Mouse (Mus musculus) intestine, postnatal 0 days (tissue): Measurements from ENCODE around the gene Dlgap4. TPM values are rescaled to one million over a fixed set of nuclear protein-coding genes. Genes with fewer than 3 reads are reported as not detected.

Experiments used
- ATAC-seq: fragments of 200-750 bp; cut with Nextera tagmentation; 2 replicates; pipeline ENCODE4 v1.8.0; 2017; ENCODE audit warnings: mild to moderate bottlenecking, moderate TSS enrichment, moderate library complexity
- H3K27ac ChIP-seq: fragments of 300-500 bp; sonication (generic); 2 replicates; pipeline ENCODE4 v1.5.1; 2014; ENCODE audit warnings: mild to moderate bottlenecking, low read depth, low read length, moderate library complexity
- H3K27me3 ChIP-seq: fragments of 300-500 bp; sonication (generic); replicated peaks from 2 replicates; pipeline ENCODE4 v1.6.1; 2014; ENCODE audit warnings: low read length, mixed read lengths; ENCODE audit not compliant: control insufficient read depth, insufficient read depth
- H3K36me3 ChIP-seq: fragments of 300-500 bp; sonication (generic); 2 replicates; pipeline ENCODE4 v1.6.1; 2014; ENCODE audit warnings: mild to moderate bottlenecking, moderate library complexity; ENCODE audit not compliant: control insufficient read depth, insufficient read depth
- H3K4me1 ChIP-seq: fragments of 300-500 bp; sonication (generic); replicated peaks from 2 replicates; pipeline ENCODE4 v1.6.1; 2014; ENCODE audit warnings: antibody characterized with exemption, low read length, mixed read lengths; ENCODE audit not compliant: control insufficient read depth, insufficient read depth
- H3K4me2 ChIP-seq: fragments of 300-500 bp; sonication (generic); replicated peaks from 2 replicates; pipeline ENCODE4 v1.6.1; 2014; ENCODE audit warnings: low read depth, mild to moderate bottlenecking, moderate library complexity
- H3K4me3 ChIP-seq: fragments of 300-500 bp; sonication (generic); 2 replicates; pipeline ENCODE4 v1.5.1; 2014; ENCODE audit warnings: low read depth, low read length
- H3K9ac ChIP-seq: fragments of 300-500 bp; sonication (generic); 2 replicates; pipeline ENCODE4 v1.6.1; 2014; ENCODE audit warnings: mild to moderate bottlenecking, low read depth, low read length
- H3K9me3 ChIP-seq: fragments of 300-500 bp; sonication (generic); 2 replicates; pipeline ENCODE4 v1.6.1; 2016; ENCODE audit warnings: mixed run types; ENCODE audit not compliant: control insufficient read depth
- CTCF ChIP-seq: sonication (generic); IDR thresholded peaks from 2 replicates; pipeline ENCODE4 v1.5.1; 2016; ENCODE audit warnings: low read depth, mild to moderate bottlenecking, control low read depth, antibody characterized with exemption, moderate library complexity
- WGBS: fragments of 180-500 bp; shearing (Covaris S2); extraction: QIAGEN DNeasy Blood & Tissue Kit; methylation state at CpG from one replicate; pipeline ENCODE4 v1.1.7; 2014; 5-methylcytosine and 5-hydroxymethylcytosine counted together
- polyA plus RNA-seq: library from polyadenylated mRNA; unstranded; fragments of >200 nt; fragmentation: Nextera tagmentation; extraction: Ambion mirVana; gene quantifications from 2 replicates; pipeline ENCODE4 v1.2.1, GENCODE M21; 2015

Gene Dlgap4
- polyA plus RNA-seq, 1 experiment from 2014 or later: 43.1 TPM

- H3K4me2 ChIP-seq: peak overlapping the region; percentile 48
- H3K4me1 ChIP-seq: 0 out of 2 replicates have a peak, but pooled peaks cover 10% of the 10 kb centered on the region
- peak overlapping the region; percentile 16 for H3K4me3 ChIP-seq
- no peaks in the 10 kb centered on the region for H3K9me3 ChIP-seq
- WGBS: 54% methylated on average over 5 of the region's 5 CpGs
- ATAC-seq: no peak
- no peak overlapping the region for H3K27ac ChIP-seq
- H3K36me3 ChIP-seq: peaks cover 4% of the 10 kb centered on the region; the same call in 1 of the 2 replicates
- H3K9ac ChIP-seq: no peak overlapping the region
- no peak for TF ChIP-seq CTCF
- no peaks in the 10 kb centered on the region for H3K27me3 ChIP-seq
Observed at GRCm38 (mm10) chr2:156779036-156779435, 165.5 kb downstream of the Dlgap4 start.

- no peaks in the 10 kb centered on the region for H3K9me3 ChIP-seq
- H3K27ac ChIP-seq: no peak overlapping the region
- no peak for ATAC-seq
- H3K27me3 ChIP-seq: no peaks in the 10 kb centered on the region
- no peak overlapping the region for H3K9ac ChIP-seq
- no peak for TF ChIP-seq CTCF
- peak overlapping the region; percentile 16; the same call in 1 of the 2 replicates for H3K4me3 ChIP-seq
- H3K4me2 ChIP-seq: peak overlapping the region; percentile 48
- H3K4me1 ChIP-seq: 0 out of 2 replicates have a peak, but pooled peaks cover 10% of the 10 kb centered on the region
- 33% methylated on average over 2 of the region's 2 CpGs for WGBS
- H3K36me3 ChIP-seq: peaks cover 4% of the 10 kb centered on the region; the same call in 1 of the 2 replicates
Observed at GRCm38 (mm10) chr2:156779488-156779887, 166.0 kb downstream of the Dlgap4 start.

- Histone ChIP-seq H3K4me1 (0 out of 2 replicates have a peak, but pooled peaks cover 5% of the 10 kb centered on the region), H3K27ac (no peak overlapping the region), H3K4me2 (peak overlapping the region; percentile 48), H3K36me3 (peaks cover 4% of the 10 kb centered on the region; the same call in 1 of the 2 replicates), H3K4me3 (no peak overlapping the region), H3K9me3 (no peaks in the 10 kb centered on the region), H3K9ac (no peak overlapping the region), H3K27me3 (no peaks in the 10 kb centered on the region)
- no peak for TF ChIP-seq CTCF
- WGBS: 71% methylated on average over 9 of the region's 9 CpGs
- no peak for ATAC-seq
Observed at GRCm38 (mm10) chr2:156780129-156780528, 166.6 kb downstream of the Dlgap4 start.

GRCm38 (mm10) chr2:156780752-156781151, 167.2 kb downstream of the Dlgap4 start:
- no peaks in the 10 kb centered on the region for H3K9me3 ChIP-seq
- no peak overlapping the region for H3K9ac ChIP-seq
- 21% methylated on average over 17 of the region's 17 CpGs for WGBS
- H3K27me3 ChIP-seq: no peaks in the 10 kb centered on the region
- no peak overlapping the region for H3K27ac ChIP-seq
- peaks cover 4% of the 10 kb centered on the region; the same call in 1 of the 2 replicates for H3K36me3 ChIP-seq
- no peak for ATAC-seq
- no peak overlapping the region for H3K4me3 ChIP-seq
- no peaks in the 10 kb centered on the region for H3K4me1 ChIP-seq
- TF ChIP-seq CTCF: no peak
- peak overlapping the region; percentile 6; the same call in 1 of the 2 replicates for H3K4me2 ChIP-seq

- Histone ChIP-seq H3K9me3 (no peaks in the 10 kb centered on the region), H3K9ac (no peak overlapping the region), H3K27me3 (no peaks in the 10 kb centered on the region), H3K4me1 (no peaks in the 10 kb centered on the region), H3K4me2 (peak overlapping the region; percentile 6; the same call in 1 of the 2 replicates), H3K36me3 (peaks cover 4% of the 10 kb centered on the region; the same call in 1 of the 2 replicates), H3K27ac (no peak overlapping the region), H3K4me3 (no peak overlapping the region)
- ATAC-seq: no peak
- no peak for TF ChIP-seq CTCF
- 72% methylated on average over 4 of the region's 4 CpGs for WGBS
Observed at GRCm38 (mm10) chr2:156781281-156781680, 167.8 kb downstream of the Dlgap4 start.

- 64% methylated on average over 4 of the region's 4 CpGs for WGBS
- H3K4me3 ChIP-seq: no peak overlapping the region
- H3K4me2 ChIP-seq: no peak overlapping the region
- H3K27ac ChIP-seq: no peak overlapping the region
- TF ChIP-seq CTCF: peak; percentile 24; the same call in 1 of the 2 replicates
- H3K36me3 ChIP-seq: peaks cover 4% of the 10 kb centered on the region; the same call in 1 of the 2 replicates
- no peaks in the 10 kb centered on the region for H3K9me3 ChIP-seq
- no peaks in the 10 kb centered on the region for H3K27me3 ChIP-seq
- no peak for ATAC-seq
- no peaks in the 10 kb centered on the region for H3K4me1 ChIP-seq
- H3K9ac ChIP-seq: no peak overlapping the region
Observed at GRCm38 (mm10) chr2:156781836-156782480, 168.5 kb downstream of the Dlgap4 start.
